Mouse (Mus musculus): Measurements from ENCODE around the gene Rpain. TPM values are rescaled to one million over a fixed set of nuclear protein-coding genes. Genes with fewer than 3 reads are reported as not detected.

Gene Rpain
- polyA plus RNA-seq, 1 experiment from 2014 or later, result 124 TPM

GRCm38 (mm10) chr11:70980751-70981510 is 10.9 kb downstream of the Rpain start:
- Histone ChIP-seq H3K4me3 (ENCODE audit: low read depth, low read length) (peak overlapping the region; percentile 86), H3K9ac (ENCODE audit: low read depth, low read length) (peak overlapping the region; percentile 85)

DNA sequence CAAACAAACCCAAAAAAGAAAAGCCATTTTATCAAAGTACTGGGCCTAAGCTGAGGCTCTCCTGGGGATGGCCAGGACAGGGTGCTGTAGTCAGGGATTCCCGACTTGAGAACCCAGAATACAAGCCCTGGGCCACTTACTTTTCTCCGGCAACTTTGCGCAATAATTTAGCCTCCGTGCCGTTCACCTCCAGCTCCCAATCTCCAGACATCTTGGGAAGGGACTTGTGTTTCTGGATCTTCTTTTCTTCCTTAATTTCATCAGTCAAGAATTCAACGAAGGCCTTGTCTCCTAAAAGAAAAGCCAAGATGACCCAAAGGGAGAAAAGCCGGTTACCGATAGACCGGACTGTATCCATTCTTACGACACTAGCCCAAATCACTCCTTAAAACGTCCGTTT is 12.0 kb downstream of the Rpain start:
- H3K27ac ChIP-seq (ENCODE audit: low read depth, low read length), result peak overlapping the region; percentile 58
- no peaks in the 10 kb centered on the region for H3K9me3 ChIP-seq (ENCODE audit: control insufficient read depth, low read length)
- H3K36me3 ChIP-seq (ENCODE audit: control insufficient read depth, insufficient read depth, low read length), result peaks cover 55% of the 10 kb centered on the region
- peak overlapping the region; percentile 85 for H3K9ac ChIP-seq (ENCODE audit: low read depth, low read length)
- WGBS, result 6% methylated on average over 12 of the region's 12 CpGs
- ATAC-seq (replicated peaks; ENCODE audit: low FRiP score), result no peak
- H3K4me2 ChIP-seq, result peak overlapping the region; percentile 75
- DNase-seq (ENCODE audit: low spot score), result no peak
- peaks cover 12% of the 10 kb centered on the region for H3K4me1 ChIP-seq (replicated peaks; ENCODE audit: control insufficient read depth, insufficient read depth, low read length)
- H3K4me3 ChIP-seq (ENCODE audit: low read depth, low read length), result peak overlapping the region; percentile 86
- H3K27me3 ChIP-seq (replicated peaks; ENCODE audit: control insufficient read depth, insufficient read depth, low read length), result no peaks in the 10 kb centered on the region

More at GRCm38 (mm10) chr11:70980751-70981510, 10.9 kb downstream of the Rpain start:
- H3K27ac ChIP-seq (ENCODE audit: low read depth, low read length), result no peak overlapping the region
- 81% methylated on average over 14 of the region's 14 CpGs for WGBS
- H3K4me1 ChIP-seq (replicated peaks; ENCODE audit: control insufficient read depth, insufficient read depth, low read length), result peaks cover 12% of the 10 kb centered on the region
- H3K9me3 ChIP-seq (ENCODE audit: control insufficient read depth, low read length), result no peaks in the 10 kb centered on the region
- no peak for ATAC-seq (replicated peaks; ENCODE audit: low FRiP score)
- H3K27me3 ChIP-seq (replicated peaks; ENCODE audit: control insufficient read depth, insufficient read depth, low read length), result no peaks in the 10 kb centered on the region
- peaks cover 50% of the 10 kb centered on the region for H3K36me3 ChIP-seq (ENCODE audit: control insufficient read depth, insufficient read depth, low read length)
- no peak for DNase-seq (ENCODE audit: low spot score)
- peak overlapping the region; percentile 75 for H3K4me2 ChIP-seq

- under 1% methylated on average over 54 of the region's 64 CpGs for WGBS
- no peaks in the 10 kb centered on the region for H3K9me3 ChIP-seq (ENCODE audit: control insufficient read depth, low read length)
- ATAC-seq (replicated peaks; ENCODE audit: low FRiP score), result peak; percentile 91
These were observed 12.7 kb downstream of the Rpain start, which contains the start of gene C1qbp for GRCm38 (mm10) chr11:70982557-70983228. TSS of gene C1qbp (minus strand) at chr11:70983026.

GRCm38 (mm10) chr11:71001167-71001566 is 31.2 kb downstream of the Rpain start:
- H3K4me1 ChIP-seq (replicated peaks; ENCODE audit: control insufficient read depth, insufficient read depth, low read length), result peaks cover 11% of the 10 kb centered on the region
- no peak overlapping the region for H3K9ac ChIP-seq (ENCODE audit: low read depth, low read length)
- 88% methylated on average over 4 of the region's 4 CpGs for WGBS
- no peaks in the 10 kb centered on the region for H3K27me3 ChIP-seq (replicated peaks; ENCODE audit: control insufficient read depth, insufficient read depth, low read length)
- no peak overlapping the region for H3K4me2 ChIP-seq
- ATAC-seq (replicated peaks; ENCODE audit: low FRiP score) (no peak), DNase-seq (ENCODE audit: low spot score) (no peak)
- H3K27ac ChIP-seq (ENCODE audit: low read depth, low read length), result no peak overlapping the region
- peaks cover 22% of the 10 kb centered on the region for H3K36me3 ChIP-seq (ENCODE audit: control insufficient read depth, insufficient read depth, low read length)
- no peaks in the 10 kb centered on the region for H3K9me3 ChIP-seq (ENCODE audit: control insufficient read depth, low read length)
- H3K4me3 ChIP-seq (ENCODE audit: low read depth, low read length), result no peak overlapping the region

More at GRCm38 (mm10) chr11:70982557-70983228, 12.7 kb downstream of the Rpain start, which contains the start of gene C1qbp:
- Histone ChIP-seq H3K9ac (ENCODE audit: low read depth, low read length) (peak within 1 kb of the TSS; percentile 85), H3K4me3 (ENCODE audit: low read depth, low read length) (peak within 1 kb of the TSS; percentile 86), H3K27ac (ENCODE audit: low read depth, low read length) (peak within 1 kb of the TSS; percentile 58), H3K36me3 (ENCODE audit: control insufficient read depth, insufficient read depth, low read length) (peaks cover 54% of the 10 kb centered on the region), H3K27me3 (replicated peaks; ENCODE audit: control insufficient read depth, insufficient read depth, low read length) (no peaks in the 10 kb centered on the region), H3K4me2 (peak within 1 kb of the TSS; percentile 75), H3K4me1 (replicated peaks; ENCODE audit: control insufficient read depth, insufficient read depth, low read length) (peaks cover 12% of the 10 kb centered on the region)
- peak; percentile 93 for DNase-seq (ENCODE audit: low spot score)

DNA sequence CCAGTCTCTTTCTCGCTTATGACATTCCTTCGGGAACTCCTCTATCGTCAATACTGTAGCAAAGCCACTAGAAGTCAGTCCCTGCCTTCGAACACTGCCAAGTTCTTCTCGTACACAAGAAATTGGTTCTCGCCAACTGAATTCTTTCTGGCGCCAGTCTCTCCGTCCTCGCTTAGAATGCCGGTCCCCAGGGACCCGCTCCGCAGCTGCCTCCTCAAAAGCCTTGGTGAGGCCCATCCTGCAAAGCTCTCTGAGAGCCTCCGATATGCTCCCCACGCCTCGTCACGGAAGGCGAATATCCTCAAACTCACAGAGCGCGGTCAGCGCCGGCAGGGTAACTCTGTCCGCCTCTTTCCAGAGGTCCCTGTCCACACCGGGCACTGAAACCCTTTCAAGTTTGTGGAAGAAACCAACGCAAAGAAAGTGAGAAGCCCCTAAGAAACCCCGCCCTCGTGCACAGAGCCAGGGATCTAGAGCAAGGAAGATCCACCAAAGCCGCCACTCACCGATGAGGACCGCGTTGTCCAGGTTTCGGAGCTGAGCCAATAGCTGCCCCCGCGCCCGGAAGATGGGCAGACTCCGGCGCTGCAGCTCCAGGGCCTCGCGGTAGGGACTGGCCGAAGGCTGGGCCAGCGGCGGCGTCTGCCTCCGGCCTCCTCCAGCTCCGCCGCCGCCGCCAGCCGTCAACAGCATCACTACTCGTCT is 33.8 kb downstream of the Rpain start:
- under 1% methylated on average over 49 of the region's 49 CpGs for WGBS

DNA sequence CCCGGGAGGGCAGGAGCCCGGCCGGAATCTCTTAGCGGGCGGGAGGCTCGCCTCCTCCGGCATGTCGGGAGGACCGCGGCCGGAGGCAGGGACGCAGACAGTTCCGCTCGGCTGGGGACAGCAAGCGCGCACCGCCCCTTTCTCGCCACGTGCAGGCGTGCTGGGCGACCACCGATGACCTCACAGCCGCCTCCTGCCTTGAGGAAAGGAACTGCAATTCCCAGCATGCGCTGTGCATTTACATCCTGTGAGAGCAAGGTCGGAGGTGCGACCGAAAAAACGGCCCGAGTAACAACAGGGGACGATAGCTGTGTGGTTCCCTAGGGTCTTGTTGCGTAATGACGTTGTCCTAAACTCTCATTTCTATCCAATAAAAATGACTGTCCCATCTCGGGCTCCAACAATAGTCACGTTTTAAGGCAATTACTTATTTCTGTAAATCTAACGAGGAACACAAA is 34.3 kb downstream of the Rpain start, which contains the start of gene Dhx33:
TSS of gene Dhx33 (minus strand) at position 122 of the 458 bp plus-strand sequence.
- peak within 1 kb of the TSS; percentile 91 for H3K4me3 ChIP-seq (ENCODE audit: low read depth, low read length)
- peak within 1 kb of the TSS; percentile 94 for H3K4me2 ChIP-seq
- peak within 1 kb of the TSS; percentile 78 for H3K9ac ChIP-seq (ENCODE audit: low read depth, low read length)
- H3K36me3 ChIP-seq (ENCODE audit: control insufficient read depth, insufficient read depth, low read length), result peaks cover 7% of the 10 kb centered on the region
- DNase-seq (ENCODE audit: low spot score), result peak; percentile 97
- WGBS, result under 1% methylated on average over 35 of the region's 35 CpGs
- no peaks in the 10 kb centered on the region for H3K9me3 ChIP-seq (ENCODE audit: control insufficient read depth, low read length)
- peak within 1 kb of the TSS; percentile 74 for H3K27ac ChIP-seq (ENCODE audit: low read depth, low read length)
- H3K4me1 ChIP-seq (replicated peaks; ENCODE audit: control insufficient read depth, insufficient read depth, low read length), result peaks cover 11% of the 10 kb centered on the region
- no peaks in the 10 kb centered on the region for H3K27me3 ChIP-seq (replicated peaks; ENCODE audit: control insufficient read depth, insufficient read depth, low read length)
- ATAC-seq (replicated peaks; ENCODE audit: low FRiP score), result peak; percentile 96

More for the DNA sequence above, 33.8 kb downstream of the Rpain start:
- Histone ChIP-seq H3K27ac (ENCODE audit: low read depth, low read length) (peak overlapping the region; percentile 74), H3K9ac (ENCODE audit: low read depth, low read length) (peak overlapping the region; percentile 78), H3K27me3 (replicated peaks; ENCODE audit: control insufficient read depth, insufficient read depth, low read length) (no peaks in the 10 kb centered on the region), H3K4me1 (replicated peaks; ENCODE audit: control insufficient read depth, insufficient read depth, low read length) (peaks cover 11% of the 10 kb centered on the region), H3K36me3 (ENCODE audit: control insufficient read depth, insufficient read depth, low read length) (peaks cover 11% of the 10 kb centered on the region), H3K4me2 (peak overlapping the region; percentile 94), H3K4me3 (ENCODE audit: low read depth, low read length) (peak overlapping the region; percentile 91), H3K9me3 (ENCODE audit: control insufficient read depth, low read length) (no peaks in the 10 kb centered on the region)
- DNase-seq (ENCODE audit: low spot score), result no peak
- peak; percentile 79 for ATAC-seq (replicated peaks; ENCODE audit: low FRiP score)

GRCm38 (mm10) chr11:71005046-71005445 is 35.0 kb downstream of the Rpain start:
- Histone ChIP-seq H3K27ac (ENCODE audit: low read depth, low read length) (no peak overlapping the region), H3K4me1 (replicated peaks; ENCODE audit: control insufficient read depth, insufficient read depth, low read length) (peaks cover 11% of the 10 kb centered on the region), H3K9ac (ENCODE audit: low read depth, low read length) (0 out of 2 replicates have a peak overlapping the region, but pooled peaks have one; percentile 10), H3K9me3 (ENCODE audit: control insufficient read depth, low read length) (no peaks in the 10 kb centered on the region), H3K27me3 (replicated peaks; ENCODE audit: control insufficient read depth, insufficient read depth, low read length) (no peaks in the 10 kb centered on the region), H3K4me3 (ENCODE audit: low read depth, low read length) (peak overlapping the region; percentile 91), H3K36me3 (ENCODE audit: control insufficient read depth, insufficient read depth, low read length) (no peaks in the 10 kb centered on the region; the same call in 1 of the 2 replicates), H3K4me2 (peak overlapping the region; percentile 63)
- WGBS, result 57% methylated on average over 5 of the region's 5 CpGs
- no peak for ATAC-seq (replicated peaks; ENCODE audit: low FRiP score)
- DNase-seq (ENCODE audit: low spot score), result no peak

DNA sequence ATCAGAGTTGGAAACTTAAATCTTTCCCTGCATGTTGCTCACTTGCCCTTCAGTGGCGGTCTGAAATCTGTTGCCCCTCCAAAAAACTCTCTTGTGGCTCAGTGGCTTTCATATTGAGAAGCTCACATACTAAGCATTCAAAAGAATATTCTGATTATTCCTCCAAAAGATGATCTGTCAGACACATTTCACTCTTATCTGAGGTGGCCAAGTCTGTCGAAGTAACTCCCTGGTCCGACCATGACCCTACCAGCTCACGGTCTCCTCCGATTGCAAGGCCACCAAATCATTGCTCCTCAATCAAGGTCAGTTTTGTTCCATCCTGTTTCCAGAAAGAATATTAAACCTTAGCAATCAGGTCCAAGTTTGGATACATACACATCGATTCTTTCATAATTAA is 37.0 kb downstream of the Rpain start:
- no peaks in the 10 kb centered on the region for H3K27me3 ChIP-seq (replicated peaks; ENCODE audit: control insufficient read depth, insufficient read depth, low read length)
- H3K4me3 ChIP-seq (ENCODE audit: low read depth, low read length), result no peak overlapping the region
- ATAC-seq (replicated peaks; ENCODE audit: low FRiP score), result no peak
- no peaks in the 10 kb centered on the region for H3K9me3 ChIP-seq (ENCODE audit: control insufficient read depth, low read length)
- H3K4me1 ChIP-seq (replicated peaks; ENCODE audit: control insufficient read depth, insufficient read depth, low read length), result peaks cover 11% of the 10 kb centered on the region
- peaks cover 5% of the 10 kb centered on the region; the same call in 1 of the 2 replicates for H3K36me3 ChIP-seq (ENCODE audit: control insufficient read depth, insufficient read depth, low read length)
- 91% methylated on average over 6 of the region's 6 CpGs for WGBS
- no peak overlapping the region for H3K4me2 ChIP-seq
- H3K9ac ChIP-seq (ENCODE audit: low read depth, low read length), result no peak overlapping the region
- H3K27ac ChIP-seq (ENCODE audit: low read depth, low read length), result no peak overlapping the region
- no peak for DNase-seq (ENCODE audit: low spot score)
